Mouse (Mus musculus) stomach, postnatal 0 days (tissue): Measurements from ENCODE around the gene Vps25. TPM values are rescaled to one million over a fixed set of nuclear protein-coding genes. Genes with fewer than 3 reads are reported as not detected.

ENCODE experiments used
- ATAC-seq: fragments of 200-750 bp; cut with Nextera tagmentation; 2 replicates; pipeline ENCODE4 v1.8.0; 2017; ENCODE audit not compliant: low FRiP score, low TSS enrichment
- DNase-seq: peaks from one replicate; pipeline ENCODE4 v3.0.0-alpha.2; 2016; ENCODE audit warnings: low spot score
- H3K27ac ChIP-seq: fragments of 300-500 bp; sonication (generic); replicated peaks from 2 replicates; pipeline ENCODE4 v1.5.1; 2014; ENCODE audit warnings: mild to moderate bottlenecking, control low read depth
- H3K27me3 ChIP-seq: fragments of 300-500 bp; sonication (generic); 2 replicates; pipeline ENCODE4 v1.6.1; 2014; ENCODE audit warnings: low read length; ENCODE audit not compliant: control insufficient read depth, insufficient read depth
- H3K36me3 ChIP-seq: fragments of 300-500 bp; sonication (generic); 2 replicates; pipeline ENCODE4 v1.6.1; 2014; ENCODE audit warnings: low read length, mixed read lengths; ENCODE audit not compliant: control insufficient read depth, insufficient read depth
- H3K4me1 ChIP-seq: fragments of 300-500 bp; sonication (generic); replicated peaks from 2 replicates; pipeline ENCODE4 v1.6.1; 2014; ENCODE audit warnings: antibody characterized with exemption; ENCODE audit not compliant: control insufficient read depth, insufficient read depth
- H3K4me2 ChIP-seq: fragments of 300-500 bp; sonication (generic); replicated peaks from 2 replicates; pipeline ENCODE4 v1.6.1; 2014; ENCODE audit warnings: low read depth, mild to moderate bottlenecking, control low read depth, moderate library complexity
- H3K4me3 ChIP-seq: fragments of 300-500 bp; sonication (generic); 2 replicates; pipeline ENCODE4 v1.5.1; 2014; ENCODE audit warnings: low read depth, low read length, control low read depth
- H3K9ac ChIP-seq: fragments of 300-500 bp; sonication (generic); 2 replicates; pipeline ENCODE4 v1.6.1; 2014; ENCODE audit warnings: mild to moderate bottlenecking, low read length, control low read depth, mixed read lengths
- H3K9me3 ChIP-seq: fragments of 300-500 bp; sonication (generic); 2 replicates; pipeline ENCODE4 v1.6.1; 2016; ENCODE audit warnings: low read length; ENCODE audit not compliant: control insufficient read depth
- CTCF ChIP-seq: IDR thresholded peaks from 2 replicates; pipeline ENCODE4 v1.5.1; 2016; ENCODE audit warnings: antibody characterized with exemption, low read depth, mild to moderate bottlenecking, moderate library complexity
- EP300 ChIP-seq: optimal IDR thresholded peaks from 2 replicates; pipeline ENCODE3; 2016; ENCODE audit warnings: antibody characterized with exemption
- WGBS: fragments of 180-500 bp; shearing (Covaris S2); extraction: QIAGEN DNeasy Blood & Tissue Kit; methylation state at CpG from one replicate; pipeline ENCODE4 v1.1.7; 2014; 5-methylcytosine and 5-hydroxymethylcytosine counted together
- polyA plus RNA-seq: library from polyadenylated mRNA; unstranded; fragments of >200 nt; fragmentation: Nextera tagmentation; extraction: Ambion mirVana; gene quantifications from 2 replicates; pipeline ENCODE4 v1.2.1, GENCODE M21; 2015

The Vps25 gene
- polyA plus RNA-seq, 1 experiment from 2014 or later, result 141 TPM

- WGBS, result 58% methylated on average over 4 of the region's 4 CpGs
- peaks cover 12% of the 10 kb centered on the region; the same call in 1 of the 2 replicates for H3K4me1 ChIP-seq
- no peak for DNase-seq
- no peak overlapping the region for H3K9ac ChIP-seq
- H3K27me3 ChIP-seq, result no peaks in the 10 kb centered on the region
- H3K4me3 ChIP-seq, result no peak overlapping the region
- ATAC-seq, result no peak
- no peak overlapping the region for H3K27ac ChIP-seq
- no peaks in the 10 kb centered on the region for H3K36me3 ChIP-seq
- TF ChIP-seq EP300 (no peak), CTCF (no peak)
- H3K4me2 ChIP-seq, result no peak overlapping the region
- H3K9me3 ChIP-seq, result no peaks in the 10 kb centered on the region
Measured at GRCm38 (mm10) chr11:101275309-101275708, 21.8 kb downstream of the Vps25 start.

- ATAC-seq (no peak), DNase-seq (no peak)
- H3K4me1 ChIP-seq, result peaks cover 12% of the 10 kb centered on the region; the same call in 1 of the 2 replicates
- TF ChIP-seq CTCF, result no peak
- TF ChIP-seq EP300, result no peak
- H3K27me3 ChIP-seq, result no peaks in the 10 kb centered on the region
- WGBS, result 45% methylated on average over 27 of the region's 27 CpGs
- H3K4me2 ChIP-seq, result peak overlapping the region; percentile 75; the same call in 1 of the 2 replicates
- H3K4me3 ChIP-seq, result no peak overlapping the region
- H3K9me3 ChIP-seq, result no peaks in the 10 kb centered on the region
- H3K9ac ChIP-seq, result peak overlapping the region; percentile 8; the same call in 1 of the 2 replicates
- peak overlapping the region; percentile 87; the same call in 1 of the 2 replicates for H3K27ac ChIP-seq
- H3K36me3 ChIP-seq, result no peaks in the 10 kb centered on the region
Measured at GRCm38 (mm10) chr11:101276319-101277070, 23.0 kb downstream of the Vps25 start.

- ATAC-seq, result peak; percentile 69
- 44% methylated on average over 12 of the region's 12 CpGs for WGBS
Measured at GRCm38 (mm10) chr11:101277381-101278222, 24.1 kb downstream of the Vps25 start.

GRCm38 (mm10) chr11:101278223-101279192 is 25.0 kb downstream of the Vps25 start, which contains the start of the genes Cntd1 and Coa3:
TSS of gene Cntd1 (plus strand) at chr11:101279012.
TSS of gene Coa3 (minus strand) at chr11:101279114.
- DNase-seq (peak; percentile 89), ATAC-seq (peak; percentile 86)
- Histone ChIP-seq H3K27me3 (no peaks in the 10 kb centered on the region), H3K27ac (peak within 1 kb of the TSS; percentile 87), H3K4me3 (peak within 1 kb of the TSS; percentile 78), H3K4me1 (peaks cover 12% of the 10 kb centered on the region; the same call in 1 of the 2 replicates), H3K4me2 (peak within 1 kb of the TSS; percentile 75), H3K9ac (peak within 1 kb of the TSS; percentile 81), H3K36me3 (no peaks in the 10 kb centered on the region), H3K9me3 (no peaks in the 10 kb centered on the region)
- WGBS, result 5% methylated on average over 45 of the region's 45 CpGs
- TF ChIP-seq CTCF, result peak; percentile 35
- no peak for TF ChIP-seq EP300

More at GRCm38 (mm10) chr11:101277381-101278222, 24.1 kb downstream of the Vps25 start:
- Histone ChIP-seq H3K27me3 (no peaks in the 10 kb centered on the region), H3K4me1 (peaks cover 12% of the 10 kb centered on the region; the same call in 1 of the 2 replicates), H3K27ac (peak overlapping the region; percentile 87), H3K4me3 (peak overlapping the region; percentile 78), H3K9me3 (no peaks in the 10 kb centered on the region), H3K36me3 (no peaks in the 10 kb centered on the region), H3K9ac (peak overlapping the region; percentile 81), H3K4me2 (peak overlapping the region; percentile 75)
- peak; percentile 81 for DNase-seq
- TF ChIP-seq CTCF (no peak), EP300 (no peak)

GRCm38 (mm10) chr11:101279193-101279569 is 25.7 kb downstream of the Vps25 start:
- Histone ChIP-seq H3K36me3 (no peaks in the 10 kb centered on the region), H3K4me1 (peaks cover 12% of the 10 kb centered on the region; the same call in 1 of the 2 replicates), H3K4me3 (peak overlapping the region; percentile 78), H3K27ac (no peak overlapping the region), H3K4me2 (peak overlapping the region; percentile 75), H3K9me3 (no peaks in the 10 kb centered on the region), H3K9ac (0 out of 2 replicates have a peak overlapping the region, but pooled peaks have one; percentile 18), H3K27me3 (no peaks in the 10 kb centered on the region)
- TF ChIP-seq EP300 (no peak), CTCF (no peak)
- no peak for DNase-seq
- 65% methylated on average over 14 of the region's 14 CpGs for WGBS
- ATAC-seq, result no peak
